Mouse (Mus musculus) kidney, embryonic 16.5 days (tissue): Measurements from ENCODE around the gene Camk2b. TPM values are rescaled to one million over a fixed set of nuclear protein-coding genes. Genes with fewer than 3 reads are reported as not detected.

Source experiments
- ATAC-seq: fragments of 200-750 bp; cut with Nextera tagmentation; 2 replicates; pipeline ENCODE4 v1.8.0; 2017; ENCODE audit warnings: moderate TSS enrichment; ENCODE audit not compliant: low FRiP score, low TSS enrichment
- H3K27ac ChIP-seq: fragments of 300-500 bp; sonication (generic); 2 replicates; pipeline ENCODE4 v1.5.1; 2014; ENCODE audit warnings: low read length
- H3K27me3 ChIP-seq: fragments of 300-500 bp; sonication (generic); 2 replicates; pipeline ENCODE4 v1.6.1; 2014; ENCODE audit warnings: low read length, control low read depth, mixed read lengths; ENCODE audit not compliant: insufficient read depth
- H3K36me3 ChIP-seq: fragments of 300-500 bp; sonication (generic); 2 replicates; pipeline ENCODE4 v1.6.1; 2014; ENCODE audit warnings: low read length, control low read depth, mixed read lengths; ENCODE audit not compliant: insufficient read depth
- H3K4me1 ChIP-seq: fragments of 300-500 bp; sonication (generic); 2 replicates; pipeline ENCODE4 v1.6.1; 2014; ENCODE audit warnings: low read length, control low read depth, mixed read lengths; ENCODE audit not compliant: insufficient read depth
- H3K4me2 ChIP-seq: fragments of 300-500 bp; sonication (generic); replicated peaks from 2 replicates; pipeline ENCODE4 v1.6.1; 2014; ENCODE audit warnings: low read depth, low read length
- H3K4me3 ChIP-seq: fragments of 300-500 bp; sonication (generic); 2 replicates; pipeline ENCODE4 v1.5.1; 2014; ENCODE audit warnings: mild to moderate bottlenecking, low read length
- H3K9ac ChIP-seq: fragments of 300-500 bp; sonication (generic); replicated peaks from 2 replicates; pipeline ENCODE4 v1.6.1; 2014; ENCODE audit warnings: low read length
- H3K9me3 ChIP-seq: fragments of 300-500 bp; sonication (generic); 2 replicates; pipeline ENCODE4 v1.6.1; 2016; ENCODE audit warnings: low read length, control low read depth
- WGBS: fragments of 180-500 bp; shearing (Covaris S2); extraction: QIAGEN DNeasy Blood & Tissue Kit; methylation state at CpG from one replicate; pipeline ENCODE4 v1.1.7; 2014; 5-methylcytosine and 5-hydroxymethylcytosine counted together
- polyA plus RNA-seq: library from polyadenylated mRNA; unstranded; fragments of >200 nt; fragmentation: Nextera tagmentation; extraction: Ambion mirVana; gene quantifications from 2 replicates; pipeline ENCODE4 v1.2.1, GENCODE M21; 2015

The Camk2b gene
- polyA plus RNA-seq, 1 experiment from 2014 or later = 4.1 TPM

DNA sequence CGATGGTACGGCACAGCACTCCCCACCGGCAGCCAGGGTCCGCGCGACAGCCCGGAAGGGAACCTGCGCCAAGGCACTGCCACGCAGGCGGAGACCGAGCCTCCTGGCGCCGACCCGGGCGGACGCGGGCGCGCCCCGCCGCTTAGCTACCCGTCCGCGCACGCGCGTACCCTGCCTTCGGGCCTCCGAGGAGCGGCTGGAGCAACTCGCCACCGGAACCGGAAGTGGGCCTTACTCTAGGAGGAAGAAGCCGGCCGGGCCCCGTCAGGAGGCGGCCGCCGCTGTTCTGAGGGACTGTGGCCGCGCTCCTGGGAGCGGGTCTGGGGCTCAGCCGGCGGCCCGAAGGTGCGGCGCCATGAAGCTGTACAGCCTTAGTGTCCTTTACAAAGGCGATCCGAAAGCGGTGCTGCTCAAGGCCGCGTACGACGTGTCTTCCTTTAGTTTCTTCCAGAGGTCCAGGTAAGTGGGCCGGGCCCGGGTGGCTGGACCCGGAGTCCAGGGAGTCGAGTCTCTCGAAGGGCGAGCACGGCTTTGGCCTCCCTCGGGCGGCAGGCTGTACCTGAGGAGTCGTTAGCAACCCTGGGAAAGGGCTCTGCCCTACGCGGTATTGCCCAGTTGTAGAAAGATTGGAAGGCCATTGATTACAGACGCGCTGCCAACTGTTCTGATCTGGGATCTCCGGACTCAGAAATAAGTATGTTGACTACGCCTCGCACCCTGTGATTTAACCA, 110.5 kb downstream of the Camk2b start, which contains the start of gene Ykt6:
Gene Ykt6 (plus strand): TSS at position 148 of the 731 bp plus-strand sequence.
- H3K4me1 ChIP-seq = peaks cover 18% of the 10 kb centered on the region
- H3K27me3 ChIP-seq = no peaks in the 10 kb centered on the region
- peaks cover 8% of the 10 kb centered on the region for H3K36me3 ChIP-seq
- peak within 1 kb of the TSS; percentile 95 for H3K4me3 ChIP-seq
- H3K4me2 ChIP-seq = peak within 1 kb of the TSS; percentile 87
- H3K27ac ChIP-seq = peak within 1 kb of the TSS; percentile 95
- H3K9me3 ChIP-seq = no peaks in the 10 kb centered on the region
- peak; percentile 95 for ATAC-seq
- H3K9ac ChIP-seq = peak within 1 kb of the TSS; percentile 96
- under 1% methylated on average over 71 of the region's 71 CpGs for WGBS

- H3K9me3 ChIP-seq = no peaks in the 10 kb centered on the region
- WGBS = 5% methylated on average over 7 of the region's 7 CpGs
- ATAC-seq = peak; percentile 56; the same call in 1 of the 2 replicates
These were observed 111.1 kb downstream of the Camk2b start for GRCm38 (mm10) chr11:5954965-5955504.

GRCm38 (mm10) chr11:5954435-5954834, 111.7 kb downstream of the Camk2b start:
- Histone ChIP-seq H3K4me1 (peaks cover 20% of the 10 kb centered on the region), H3K4me2 (peak overlapping the region; percentile 87; the same call in 1 of the 2 replicates), H3K27ac (no peak overlapping the region), H3K36me3 (no peaks in the 10 kb centered on the region), H3K9ac (no peak overlapping the region), H3K9me3 (no peaks in the 10 kb centered on the region), H3K4me3 (no peak overlapping the region), H3K27me3 (no peaks in the 10 kb centered on the region)
- ATAC-seq = no peak
- WGBS = 71% methylated on average over 5 of the region's 5 CpGs

More at GRCm38 (mm10) chr11:5954965-5955504, 111.1 kb downstream of the Camk2b start:
- Histone ChIP-seq H3K27me3 (no peaks in the 10 kb centered on the region), H3K4me1 (peaks cover 18% of the 10 kb centered on the region), H3K4me3 (peak overlapping the region; percentile 95), H3K27ac (peak overlapping the region; percentile 95), H3K9ac (peak overlapping the region; percentile 96), H3K36me3 (0 out of 2 replicates have a peak, but pooled peaks cover 2% of the 10 kb centered on the region), H3K4me2 (peak overlapping the region; percentile 87)

DNA sequence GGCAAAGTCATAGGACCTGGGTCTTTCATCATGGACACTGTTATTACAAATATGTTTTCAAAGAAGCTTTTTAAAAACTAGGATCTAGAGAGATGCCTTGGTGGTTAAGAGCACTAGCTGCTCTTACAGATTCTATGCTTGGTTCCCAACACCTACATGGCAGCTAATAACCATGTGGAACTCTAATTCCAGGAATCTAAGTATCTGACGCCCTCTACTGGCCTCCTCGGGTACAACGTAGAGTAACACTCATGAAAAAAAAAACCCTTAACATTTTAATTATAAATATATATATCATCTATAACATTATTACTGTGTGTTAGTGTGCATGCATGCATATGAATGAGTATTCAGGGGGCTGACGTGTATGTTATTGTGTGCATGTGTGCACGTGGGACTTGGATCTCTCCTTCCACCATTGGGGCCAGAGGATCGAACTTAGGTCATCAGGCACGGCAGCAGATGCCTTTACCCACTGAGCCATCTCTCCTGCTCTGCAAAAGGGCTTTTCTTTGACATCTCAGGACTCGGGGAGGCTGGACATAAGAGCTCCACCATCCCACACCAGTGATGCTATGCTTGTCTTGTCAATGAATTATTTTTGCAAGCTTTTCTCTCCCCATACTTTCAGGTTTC, 112.9 kb downstream of the Camk2b start:
- Histone ChIP-seq H3K36me3 (no peaks in the 10 kb centered on the region), H3K27me3 (no peaks in the 10 kb centered on the region), H3K9ac (no peak overlapping the region), H3K9me3 (no peaks in the 10 kb centered on the region), H3K27ac (no peak overlapping the region), H3K4me3 (no peak overlapping the region), H3K4me1 (peaks cover 30% of the 10 kb centered on the region), H3K4me2 (no peak overlapping the region)
- no peak for ATAC-seq
- 39% methylated on average over 8 of the region's 8 CpGs for WGBS

GRCm38 (mm10) chr11:5952501-5952900, 113.7 kb downstream of the Camk2b start:
- peaks cover 30% of the 10 kb centered on the region for H3K4me1 ChIP-seq
- H3K4me2 ChIP-seq = no peak overlapping the region
- no peak overlapping the region for H3K9ac ChIP-seq
- ATAC-seq = no peak
- no peaks in the 10 kb centered on the region for H3K27me3 ChIP-seq
- 25% methylated on average over 5 of the region's 5 CpGs for WGBS
- H3K27ac ChIP-seq = 0 out of 2 replicates have a peak overlapping the region, but pooled peaks have one; percentile 11
- no peaks in the 10 kb centered on the region for H3K9me3 ChIP-seq
- no peak overlapping the region for H3K4me3 ChIP-seq
- H3K36me3 ChIP-seq = no peaks in the 10 kb centered on the region

DNA sequence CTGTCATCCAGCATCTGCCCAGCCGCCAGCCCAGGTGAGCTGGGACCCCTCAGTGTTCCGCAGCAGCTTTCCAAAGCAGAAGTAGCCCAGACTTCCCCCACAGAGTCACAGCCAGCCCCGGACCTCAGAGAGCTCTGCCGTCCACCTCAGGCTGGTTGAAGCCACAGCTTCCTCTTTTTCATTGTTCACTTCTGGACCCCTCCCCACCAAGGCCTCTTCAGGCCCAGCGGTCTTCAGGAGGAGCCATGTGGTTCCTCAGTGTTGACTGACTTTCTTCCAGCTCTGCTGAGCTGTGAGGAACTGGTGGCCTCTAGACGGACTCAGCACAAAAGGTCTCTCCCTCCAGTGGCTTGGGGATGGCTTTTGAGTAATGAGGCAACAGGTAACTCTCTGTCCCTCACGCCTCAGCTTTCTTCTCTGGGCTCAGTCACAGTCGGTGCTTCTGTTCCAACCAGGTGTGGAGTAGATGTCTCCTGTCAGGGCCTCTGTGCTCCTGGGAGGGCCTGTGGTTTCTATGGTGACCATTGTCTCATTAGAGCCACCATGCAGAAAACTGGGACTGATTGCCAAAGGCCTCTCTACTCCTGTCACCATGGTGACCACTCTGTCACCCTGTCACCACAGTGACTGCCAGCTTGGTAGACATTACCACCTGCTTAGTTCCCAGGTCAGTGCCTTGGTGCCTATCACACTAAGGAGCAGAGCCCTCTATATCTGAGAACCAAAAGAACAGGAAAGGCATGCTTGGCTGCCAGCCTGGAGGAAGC, 116.4 kb downstream of the Camk2b start, which contains the start of gene Gck:
Gene Gck (minus strand): TSS at position 496 of the 767 bp plus-strand sequence.
- Histone ChIP-seq H3K36me3 (no peaks in the 10 kb centered on the region), H3K27me3 (no peaks in the 10 kb centered on the region), H3K4me3 (no peak within 1 kb of the TSS), H3K27ac (no peak within 1 kb of the TSS), H3K9ac (no peak within 1 kb of the TSS), H3K9me3 (no peaks in the 10 kb centered on the region), H3K4me2 (no peak within 1 kb of the TSS), H3K4me1 (peaks cover 19% of the 10 kb centered on the region)
- peak; percentile 69 for ATAC-seq
- 65% methylated on average over 8 of the region's 8 CpGs for WGBS

- Histone ChIP-seq H3K27ac (no peak overlapping the region), H3K9ac (no peak overlapping the region; the same call in 1 of the 2 replicates), H3K4me1 (peaks cover 15% of the 10 kb centered on the region; the same call in 1 of the 2 replicates), H3K4me3 (no peak overlapping the region), H3K9me3 (no peaks in the 10 kb centered on the region), H3K4me2 (no peak overlapping the region), H3K27me3 (no peaks in the 10 kb centered on the region), H3K36me3 (no peaks in the 10 kb centered on the region)
- ATAC-seq = no peak
- WGBS = 60% methylated on average over 10 of the region's 10 CpGs
These were observed 117.5 kb downstream of the Camk2b start for GRCm38 (mm10) chr11:5948546-5949250.

DNA sequence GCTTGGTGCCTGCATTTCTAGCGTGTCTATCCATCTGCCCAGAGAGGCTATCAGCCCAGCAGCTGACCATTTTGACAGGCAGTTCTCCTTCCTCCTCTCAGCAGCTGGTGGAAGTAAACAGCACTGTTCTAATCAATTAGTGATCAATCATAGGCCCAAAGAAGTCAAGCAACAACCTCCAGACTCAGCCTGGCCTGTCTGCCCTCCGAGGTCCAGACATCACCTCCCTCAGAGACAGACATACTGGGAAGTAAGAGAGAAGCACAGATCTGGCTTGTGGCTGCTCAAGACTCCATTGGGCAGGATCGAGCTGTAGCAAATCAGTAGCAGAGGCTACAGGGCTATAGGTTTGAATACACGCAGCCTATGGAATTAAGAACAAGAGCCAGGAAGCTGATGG, 118.4 kb downstream of the Camk2b start:
- Histone ChIP-seq H3K27ac (no peak overlapping the region), H3K9me3 (no peaks in the 10 kb centered on the region), H3K4me1 (peaks cover 15% of the 10 kb centered on the region; the same call in 1 of the 2 replicates), H3K4me3 (no peak overlapping the region), H3K4me2 (no peak overlapping the region), H3K36me3 (no peaks in the 10 kb centered on the region), H3K27me3 (no peaks in the 10 kb centered on the region), H3K9ac (no peak overlapping the region)
- ATAC-seq = no peak
- WGBS = 55% methylated on average over 4 of the region's 4 CpGs

GRCm38 (mm10) chr11:5945096-5945495, 121.1 kb downstream of the Camk2b start:
- Histone ChIP-seq H3K4me1 (peaks cover 12% of the 10 kb centered on the region; the same call in 1 of the 2 replicates), H3K36me3 (no peaks in the 10 kb centered on the region), H3K9me3 (no peaks in the 10 kb centered on the region), H3K4me2 (no peak overlapping the region), H3K9ac (no peak overlapping the region), H3K4me3 (no peak overlapping the region), H3K27me3 (no peaks in the 10 kb centered on the region), H3K27ac (no peak overlapping the region)
- WGBS = 74% methylated on average over 2 of the region's 2 CpGs
- ATAC-seq = no peak
